Mouse (Mus musculus) hindbrain, embryonic 13.5 days (tissue): ENCODE data around the gene Gm10639. TPM values are rescaled to one million over a fixed set of nuclear protein-coding genes. Genes with fewer than 3 reads are reported as not detected.
"Not testable (repeated sequence)": the region's sequence is repeated elsewhere in the genome, so short reads cannot be mapped to it uniquely, and the experiment has no call there.

Experiments
- ATAC-seq: fragments of 200-750 bp; cut with Nextera tagmentation; 2 replicates; pipeline ENCODE4 v1.8.0; 2017; ENCODE audit warnings: moderate TSS enrichment; ENCODE audit not compliant: low FRiP score
- H3K27ac ChIP-seq: fragments of 300-500 bp; sonication (generic); 2 replicates; pipeline ENCODE4 v1.5.1; 2015; ENCODE audit warnings: inconsistent platforms, mild to moderate bottlenecking, moderate library complexity
- H3K27me3 ChIP-seq: fragments of 300-500 bp; sonication (generic); 2 replicates; pipeline ENCODE4 v1.6.1; 2015; ENCODE audit warnings: mild to moderate bottlenecking, inconsistent platforms
- H3K36me3 ChIP-seq: fragments of 300-500 bp; sonication (generic); 2 replicates; pipeline ENCODE4 v1.6.1; 2015; ENCODE audit warnings: mild to moderate bottlenecking, inconsistent platforms
- H3K4me1 ChIP-seq: fragments of 300-500 bp; sonication (generic); replicated peaks from 2 replicates; pipeline ENCODE4 v1.6.1; 2015; ENCODE audit warnings: inconsistent platforms
- H3K4me2 ChIP-seq: fragments of 300-500 bp; sonication (generic); 2 replicates; pipeline ENCODE4 v1.6.1; 2015; ENCODE audit warnings: inconsistent platforms, mild to moderate bottlenecking, moderate library complexity
- H3K4me3 ChIP-seq: fragments of 300-500 bp; sonication (generic); 2 replicates; pipeline ENCODE4 v1.5.1; 2015; ENCODE audit warnings: mild to moderate bottlenecking, inconsistent platforms
- H3K9ac ChIP-seq: fragments of 300-500 bp; sonication (generic); 2 replicates; pipeline ENCODE4 v1.6.1; 2015; ENCODE audit warnings: mild to moderate bottlenecking, inconsistent platforms
- H3K9me3 ChIP-seq: fragments of 300-500 bp; sonication (generic); 2 replicates; pipeline ENCODE4 v1.6.1; 2016; ENCODE audit warnings: inconsistent platforms
- WGBS: fragments of 180-500 bp; shearing (Covaris S2); methylation state at CpG from one replicate; pipeline ENCODE4 v1.1.7; 2015; 5-methylcytosine and 5-hydroxymethylcytosine counted together
- polyA plus RNA-seq: library from polyadenylated mRNA; unstranded; fragments of >200 nt; fragmentation: Nextera tagmentation; extraction: Ambion mirVana; gene quantifications from 2 replicates; pipeline ENCODE4 v1.2.1, GENCODE M21; 2015

The Gm10639 gene
- polyA plus RNA-seq, 1 experiment from 2014 or later = not detected

GRCm38 (mm10) chr9:78308122-78308521 lies 18.4 kb downstream of the Gm10639 start:
- not testable (repeated sequence) for H3K9ac ChIP-seq, H3K4me3 ChIP-seq, ATAC-seq, H3K9me3 ChIP-seq, H3K27me3 ChIP-seq, H3K4me1 ChIP-seq, H3K27ac ChIP-seq, H3K36me3 ChIP-seq, H3K4me2 ChIP-seq
- WGBS = 71% methylated on average over 3 of the region's 3 CpGs

- H3K9ac ChIP-seq = no peak within 1 kb of the TSS
- H3K4me1 ChIP-seq = no peaks in the 10 kb centered on the region
- no peak within 1 kb of the TSS for H3K27ac ChIP-seq
- H3K9me3 ChIP-seq = no peaks in the 10 kb centered on the region
- no peak for ATAC-seq
- H3K36me3 ChIP-seq = no peaks in the 10 kb centered on the region
- no peaks in the 10 kb centered on the region for H3K27me3 ChIP-seq
- 85% methylated on average over 2 of the region's 2 CpGs for WGBS
- H3K4me2 ChIP-seq = no peak within 1 kb of the TSS
- H3K4me3 ChIP-seq = no peak within 1 kb of the TSS
Observed at GRCm38 (mm10) chr9:78314696-78315095, 25.0 kb downstream of the Gm10639 start, which contains the start of gene Omt2a. TSS of gene Omt2a (minus strand) at chr9:78314796.

GRCm38 (mm10) chr9:78319499-78319898 lies 29.8 kb downstream of the Gm10639 start:
- H3K4me2 ChIP-seq = no peak overlapping the region
- ATAC-seq = no peak
- no peak overlapping the region for H3K9ac ChIP-seq
- 32% methylated on average over 1 of the region's 1 CpGs for WGBS
- no peak overlapping the region for H3K4me3 ChIP-seq
- no peaks in the 10 kb centered on the region for H3K4me1 ChIP-seq
- no peaks in the 10 kb centered on the region for H3K27me3 ChIP-seq
- H3K36me3 ChIP-seq = no peaks in the 10 kb centered on the region
- H3K27ac ChIP-seq = no peak overlapping the region
- H3K9me3 ChIP-seq = no peaks in the 10 kb centered on the region

- 82% methylated on average over 1 of the region's 1 CpGs for WGBS
- H3K4me2 ChIP-seq, H3K36me3 ChIP-seq, H3K27ac ChIP-seq, H3K4me3 ChIP-seq, H3K9ac ChIP-seq, ATAC-seq, H3K9me3 ChIP-seq, H3K4me1 ChIP-seq, H3K27me3 ChIP-seq: not testable (repeated sequence)
Observed at GRCm38 (mm10) chr9:78327289-78327688, 37.6 kb downstream of the Gm10639 start, which contains the start of gene Omt2b. TSS of gene Omt2b (plus strand) at chr9:78327589.

GRCm38 (mm10) chr9:78337050-78337449 lies 47.3 kb downstream of the Gm10639 start:
- H3K9me3 ChIP-seq, H3K36me3 ChIP-seq, H3K9ac ChIP-seq, H3K4me3 ChIP-seq, H3K27ac ChIP-seq, H3K4me2 ChIP-seq, ATAC-seq, H3K4me1 ChIP-seq, H3K27me3 ChIP-seq: not testable (repeated sequence)

GRCm38 (mm10) chr9:78340324-78340723 lies 50.6 kb downstream of the Gm10639 start:
- not testable (repeated sequence) for H3K27me3 ChIP-seq, H3K4me1 ChIP-seq, H3K4me3 ChIP-seq, H3K36me3 ChIP-seq, ATAC-seq, H3K27ac ChIP-seq, H3K9ac ChIP-seq, H3K9me3 ChIP-seq, H3K4me2 ChIP-seq
- 17% methylated on average over 8 of the region's 8 CpGs for WGBS

GRCm38 (mm10) chr9:78342494-78342893 lies 52.8 kb downstream of the Gm10639 start:
- not testable (repeated sequence) for H3K27me3 ChIP-seq, H3K9me3 ChIP-seq, H3K4me1 ChIP-seq, H3K27ac ChIP-seq, H3K4me2 ChIP-seq, ATAC-seq, H3K36me3 ChIP-seq, H3K4me3 ChIP-seq, H3K9ac ChIP-seq
- 92% methylated on average over 4 of the region's 4 CpGs for WGBS

GRCm38 (mm10) chr9:78343055-78343454 lies 53.3 kb downstream of the Gm10639 start:
- WGBS = 85% methylated on average over 9 of the region's 9 CpGs
- not testable (repeated sequence) for H3K27ac ChIP-seq, H3K9me3 ChIP-seq, H3K4me1 ChIP-seq, H3K27me3 ChIP-seq, ATAC-seq, H3K9ac ChIP-seq, H3K36me3 ChIP-seq, H3K4me3 ChIP-seq, H3K4me2 ChIP-seq

GRCm38 (mm10) chr9:78345235-78345634 lies 55.5 kb downstream of the Gm10639 start:
- H3K9ac ChIP-seq, H3K4me3 ChIP-seq, ATAC-seq, H3K27ac ChIP-seq, H3K27me3 ChIP-seq, H3K9me3 ChIP-seq, H3K4me1 ChIP-seq, H3K36me3 ChIP-seq, H3K4me2 ChIP-seq: not testable (repeated sequence)
- WGBS = 74% methylated on average over 4 of the region's 4 CpGs

GRCm38 (mm10) chr9:78347004-78347403 lies 57.3 kb downstream of the Gm10639 start:
- no peak overlapping the region for H3K4me2 ChIP-seq
- 79% methylated on average over 3 of the region's 3 CpGs for WGBS
- ATAC-seq = no peak

GRCm38 (mm10) chr9:78348206-78349004 lies 58.7 kb downstream of the Gm10639 start:
- not testable (repeated sequence) for H3K9ac ChIP-seq, H3K36me3 ChIP-seq, H3K4me1 ChIP-seq, H3K27ac ChIP-seq, ATAC-seq, H3K27me3 ChIP-seq, H3K9me3 ChIP-seq, H3K4me3 ChIP-seq, H3K4me2 ChIP-seq
- 74% methylated on average over 6 of the region's 6 CpGs for whole genome bisulfite sequencing

More at GRCm38 (mm10) chr9:78347004-78347403, 57.3 kb downstream of the Gm10639 start:
- no peak overlapping the region for H3K27ac ChIP-seq
- H3K4me3 ChIP-seq = no peak overlapping the region
- no peaks in the 10 kb centered on the region for H3K36me3 ChIP-seq
- no peaks in the 10 kb centered on the region for H3K9me3 ChIP-seq
- no peaks in the 10 kb centered on the region for H3K27me3 ChIP-seq
- no peak overlapping the region for H3K9ac ChIP-seq
- no peaks in the 10 kb centered on the region for H3K4me1 ChIP-seq

GRCm38 (mm10) chr9:78349141-78349540 lies 59.4 kb downstream of the Gm10639 start:
- not testable (repeated sequence) for ATAC-seq, H3K27me3 ChIP-seq, H3K27ac ChIP-seq, H3K4me3 ChIP-seq, H3K4me1 ChIP-seq, H3K9ac ChIP-seq, H3K9me3 ChIP-seq, H3K36me3 ChIP-seq, H3K4me2 ChIP-seq
- WGBS = 87% methylated on average over 3 of the region's 3 CpGs

GRCm38 (mm10) chr9:78350007-78350406 lies 60.3 kb downstream of the Gm10639 start:
- not testable (repeated sequence) for H3K4me3 ChIP-seq, H3K36me3 ChIP-seq, H3K4me2 ChIP-seq, H3K9ac ChIP-seq, ATAC-seq, H3K9me3 ChIP-seq, H3K27ac ChIP-seq, H3K27me3 ChIP-seq, H3K4me1 ChIP-seq
